Mouse (Mus musculus): ENCODE data around the gene 2310039H08Rik. TPM values are rescaled to one million over a fixed set of nuclear protein-coding genes. Genes with fewer than 3 reads are reported as not detected.

2310039H08Rik gene
- polyA plus RNA-seq (2016; fragmentation: Nextera tagmentation; extraction: Ambion mirVana) = 54.8 and 59.5 TPM in 2 replicates

GRCm38 (mm10) chr17:46772404-46773277, at the start of gene 2310039H08Rik:
TSS of gene 2310039H08Rik (plus strand) at chr17:46772635.
- H3K9ac ChIP-seq = peak within 1 kb of the TSS; percentile 69
- H3K4me1 ChIP-seq = peaks cover 14% of the 10 kb centered on the region; the same call in 1 of the 2 replicates
- H3K27ac ChIP-seq = peak within 1 kb of the TSS; percentile 79
- peak within 1 kb of the TSS; percentile 68 for H3K4me3 ChIP-seq
- under 1% methylated on average over 50 of the region's 50 CpGs for WGBS
- no peaks in the 10 kb centered on the region for H3K27me3 ChIP-seq
- H3K9me3 ChIP-seq = no peaks in the 10 kb centered on the region
- peak; percentile 83 for ATAC-seq (ENCODE audit: insufficient number of reproducible peaks, insufficient read depth, low FRiP score, low TSS enrichment)
- peaks cover 36% of the 10 kb centered on the region for H3K36me3 ChIP-seq
- peak within 1 kb of the TSS; percentile 74 for H3K4me2 ChIP-seq (replicated peaks)

- no peaks in the 10 kb centered on the region for H3K9me3 ChIP-seq
- no peak overlapping the region for H3K4me3 ChIP-seq
- H3K4me1 ChIP-seq = 0 out of 2 replicates have a peak, but pooled peaks cover 3% of the 10 kb centered on the region
- no peak overlapping the region for H3K27ac ChIP-seq
- WGBS = 85% methylated on average over 14 of the region's 20 CpGs
- no peak for ATAC-seq (ENCODE audit: insufficient number of reproducible peaks, insufficient read depth, low FRiP score, low TSS enrichment)
- peaks cover 47% of the 10 kb centered on the region for H3K36me3 ChIP-seq
- H3K27me3 ChIP-seq = peaks cover 19% of the 10 kb centered on the region
- no peak overlapping the region for H3K4me2 ChIP-seq (replicated peaks)
- H3K9ac ChIP-seq = no peak overlapping the region
These were observed 47.9 kb upstream of the 2310039H08Rik start for GRCm38 (mm10) chr17:46724477-46725084.

GRCm38 (mm10) chr17:46725273-46725672, 47.2 kb upstream of the 2310039H08Rik start:
- H3K9me3 ChIP-seq = no peaks in the 10 kb centered on the region
- H3K4me1 ChIP-seq = 0 out of 2 replicates have a peak, but pooled peaks cover 3% of the 10 kb centered on the region
- no peak overlapping the region for H3K4me3 ChIP-seq
- peak overlapping the region; percentile 24; the same call in 1 of the 2 replicates for H3K9ac ChIP-seq
- ATAC-seq (ENCODE audit: insufficient number of reproducible peaks, insufficient read depth, low FRiP score, low TSS enrichment) = no peak
- WGBS = 55% methylated on average over 9 of the region's 9 CpGs
- no peak overlapping the region for H3K4me2 ChIP-seq (replicated peaks)
- peaks cover 45% of the 10 kb centered on the region for H3K36me3 ChIP-seq
- H3K27me3 ChIP-seq = peaks cover 25% of the 10 kb centered on the region
- no peak overlapping the region for H3K27ac ChIP-seq

- Histone ChIP-seq H3K9ac (no peak overlapping the region), H3K27me3 (peaks cover 25% of the 10 kb centered on the region), H3K36me3 (peaks cover 39% of the 10 kb centered on the region), H3K4me2 (replicated peaks) (no peak overlapping the region), H3K9me3 (no peaks in the 10 kb centered on the region), H3K4me1 (0 out of 2 replicates have a peak, but pooled peaks cover 3% of the 10 kb centered on the region), H3K27ac (no peak overlapping the region), H3K4me3 (no peak overlapping the region)
- WGBS = 92% methylated on average over 26 of the region's 26 CpGs
- ATAC-seq (ENCODE audit: insufficient number of reproducible peaks, insufficient read depth, low FRiP score, low TSS enrichment) = no peak
These were observed 46.4 kb upstream of the 2310039H08Rik start for GRCm38 (mm10) chr17:46725731-46726645.

- peaks cover 25% of the 10 kb centered on the region for H3K27me3 ChIP-seq
These were observed 45.2 kb upstream of the 2310039H08Rik start for GRCm38 (mm10) chr17:46727271-46727670.

GRCm38 (mm10) chr17:46728021-46728420, 44.4 kb upstream of the 2310039H08Rik start:
- Histone ChIP-seq H3K9me3 (no peaks in the 10 kb centered on the region), H3K36me3 (peaks cover 21% of the 10 kb centered on the region), H3K9ac (no peak overlapping the region), H3K4me2 (replicated peaks) (no peak overlapping the region), H3K4me1 (0 out of 2 replicates have a peak, but pooled peaks cover 3% of the 10 kb centered on the region), H3K27me3 (peaks cover 25% of the 10 kb centered on the region), H3K4me3 (no peak overlapping the region), H3K27ac (no peak overlapping the region)
- 40% methylated on average over 6 of the region's 6 CpGs for WGBS
- no peak for ATAC-seq (ENCODE audit: insufficient number of reproducible peaks, insufficient read depth, low FRiP score, low TSS enrichment)

More at GRCm38 (mm10) chr17:46727271-46727670, 45.2 kb upstream of the 2310039H08Rik start:
- Histone ChIP-seq H3K4me1 (0 out of 2 replicates have a peak, but pooled peaks cover 3% of the 10 kb centered on the region), H3K9ac (no peak overlapping the region), H3K9me3 (no peaks in the 10 kb centered on the region), H3K36me3 (peaks cover 27% of the 10 kb centered on the region), H3K4me2 (replicated peaks) (no peak overlapping the region), H3K27ac (no peak overlapping the region), H3K4me3 (no peak overlapping the region)
- 87% methylated on average over 11 of the region's 11 CpGs for WGBS
- no peak for ATAC-seq (ENCODE audit: insufficient number of reproducible peaks, insufficient read depth, low FRiP score, low TSS enrichment)

- H3K4me1 ChIP-seq = 0 out of 2 replicates have a peak, but pooled peaks cover 3% of the 10 kb centered on the region
- H3K9ac ChIP-seq = no peak overlapping the region
- H3K27me3 ChIP-seq = peaks cover 25% of the 10 kb centered on the region
- H3K36me3 ChIP-seq = peaks cover 17% of the 10 kb centered on the region
- WGBS = 42% methylated on average over 11 of the region's 11 CpGs
- H3K27ac ChIP-seq = no peak overlapping the region
- H3K4me3 ChIP-seq = no peak overlapping the region
- no peak for ATAC-seq (ENCODE audit: insufficient number of reproducible peaks, insufficient read depth, low FRiP score, low TSS enrichment)
- H3K9me3 ChIP-seq = no peaks in the 10 kb centered on the region
- H3K4me2 ChIP-seq (replicated peaks) = peak overlapping the region; percentile 29
These were observed 43.9 kb upstream of the 2310039H08Rik start for GRCm38 (mm10) chr17:46728496-46728895.

- H3K36me3 ChIP-seq = peaks cover 12% of the 10 kb centered on the region
- 17% methylated on average over 24 of the region's 24 CpGs for WGBS
- no peaks in the 10 kb centered on the region for H3K9me3 ChIP-seq
- peak within 1 kb of the TSS; percentile 29 for H3K4me2 ChIP-seq (replicated peaks)
- H3K9ac ChIP-seq = no peak within 1 kb of the TSS
- H3K4me1 ChIP-seq = 0 out of 2 replicates have a peak, but pooled peaks cover 3% of the 10 kb centered on the region
- peaks cover 25% of the 10 kb centered on the region for H3K27me3 ChIP-seq
- H3K4me3 ChIP-seq = peak within 1 kb of the TSS; percentile 11; the same call in 1 of the 2 replicates
- no peak within 1 kb of the TSS for H3K27ac ChIP-seq
- no peak for ATAC-seq (ENCODE audit: insufficient number of reproducible peaks, insufficient read depth, low FRiP score, low TSS enrichment)
These were observed 43.5 kb upstream of the 2310039H08Rik start, which contains the start of gene Gnmt for GRCm38 (mm10) chr17:46728904-46729318. TSS of gene Gnmt (minus strand) at chr17:46729168.

- Histone ChIP-seq H3K27ac (no peak overlapping the region), H3K9ac (no peak overlapping the region), H3K4me1 (no peaks in the 10 kb centered on the region), H3K4me2 (replicated peaks) (no peak overlapping the region), H3K36me3 (peaks cover 31% of the 10 kb centered on the region), H3K4me3 (no peak overlapping the region), H3K9me3 (no peaks in the 10 kb centered on the region), H3K27me3 (peaks cover 12% of the 10 kb centered on the region)
- ATAC-seq (ENCODE audit: insufficient number of reproducible peaks, insufficient read depth, low FRiP score, low TSS enrichment) = no peak
- 90% methylated on average over 3 of the region's 3 CpGs for WGBS
These were observed 38.4 kb upstream of the 2310039H08Rik start for GRCm38 (mm10) chr17:46734055-46734454.

GRCm38 (mm10) chr17:46735287-46735686, 37.1 kb upstream of the 2310039H08Rik start:
- H3K4me2 ChIP-seq (replicated peaks) = no peak overlapping the region
- no peak for ATAC-seq (ENCODE audit: insufficient number of reproducible peaks, insufficient read depth, low FRiP score, low TSS enrichment)
- 85% methylated on average over 7 of the region's 7 CpGs for WGBS
- no peaks in the 10 kb centered on the region for H3K27me3 ChIP-seq
- H3K9me3 ChIP-seq = no peaks in the 10 kb centered on the region
- peaks cover 31% of the 10 kb centered on the region for H3K36me3 ChIP-seq
- no peak overlapping the region for H3K9ac ChIP-seq
- H3K4me1 ChIP-seq = no peaks in the 10 kb centered on the region
- H3K27ac ChIP-seq = no peak overlapping the region
- H3K4me3 ChIP-seq = no peak overlapping the region

GRCm38 (mm10) chr17:46736160-46736559, 36.3 kb upstream of the 2310039H08Rik start:
- Histone ChIP-seq H3K27ac (no peak overlapping the region), H3K9ac (no peak overlapping the region; the same call in 1 of the 2 replicates), H3K4me2 (replicated peaks) (no peak overlapping the region), H3K4me3 (no peak overlapping the region), H3K27me3 (no peaks in the 10 kb centered on the region), H3K36me3 (peaks cover 31% of the 10 kb centered on the region), H3K9me3 (no peaks in the 10 kb centered on the region), H3K4me1 (no peaks in the 10 kb centered on the region)
- no peak for ATAC-seq (ENCODE audit: insufficient number of reproducible peaks, insufficient read depth, low FRiP score, low TSS enrichment)
- 65% methylated on average over 10 of the region's 10 CpGs for WGBS
